Mouse (Mus musculus): ENCODE data around the gene Ccdc122.
"Not testable (repeated sequence)": the region's sequence is repeated elsewhere in the genome, so short reads cannot be mapped to it uniquely, and the experiment has no call there.

Ccdc122 gene

GRCm38 (mm10) chr14:77036226-77037046, at the start of gene Ccdc122, which contains the start of gene Lacc1:
Ccdc122 (plus strand) TSS chr14:77036772.
Lacc1 (minus strand) TSS chr14:77036904.
- DNase-seq (ENCODE audit: low read depth, low spot score): peak; percentile 57

- DNase-seq (ENCODE audit: low read depth, low spot score): not testable (repeated sequence)
Measured at GRCm38 (mm10) chr14:76990351-76990750, 46.2 kb upstream of the Ccdc122 start.

DNA sequence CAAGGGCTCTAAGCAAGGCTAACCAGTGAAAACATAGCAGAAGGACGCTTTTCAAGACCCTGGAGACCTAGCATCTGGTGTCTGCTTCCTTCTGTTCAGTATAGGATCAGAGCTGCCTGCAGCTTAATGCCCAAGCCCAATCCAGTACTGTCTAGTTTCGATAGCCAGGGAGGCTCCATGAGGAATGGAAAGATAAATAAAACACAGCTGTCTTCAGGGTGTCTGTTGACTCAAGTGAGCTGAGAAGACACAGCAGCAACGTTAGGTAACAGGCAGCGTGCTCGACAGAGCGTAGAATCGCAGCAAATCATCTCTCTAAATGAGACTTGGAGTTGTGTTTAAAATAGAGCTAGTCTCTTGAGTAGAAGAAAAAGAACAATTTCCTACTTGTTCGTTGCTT, 31.8 kb upstream of the Ccdc122 start:
- DNase-seq (ENCODE audit: low read depth, low spot score): no peak

- no peak for DNase-seq (ENCODE audit: low read depth, low spot score)
Measured at GRCm38 (mm10) chr14:77005566-77005965, 31.0 kb upstream of the Ccdc122 start.

- peak; percentile 45 for DNase-seq (ENCODE audit: low read depth, low spot score)
Measured at GRCm38 (mm10) chr14:77008238-77008637, 28.3 kb upstream of the Ccdc122 start.

- peak; percentile 57 for DNase-seq (ENCODE audit: low read depth, low spot score)
Measured at GRCm38 (mm10) chr14:77011804-77012203, 24.8 kb upstream of the Ccdc122 start.

- not testable (repeated sequence) for DNase-seq (ENCODE audit: low read depth, low spot score)
Measured at GRCm38 (mm10) chr14:77016783-77017182, 19.8 kb upstream of the Ccdc122 start.

DNA sequence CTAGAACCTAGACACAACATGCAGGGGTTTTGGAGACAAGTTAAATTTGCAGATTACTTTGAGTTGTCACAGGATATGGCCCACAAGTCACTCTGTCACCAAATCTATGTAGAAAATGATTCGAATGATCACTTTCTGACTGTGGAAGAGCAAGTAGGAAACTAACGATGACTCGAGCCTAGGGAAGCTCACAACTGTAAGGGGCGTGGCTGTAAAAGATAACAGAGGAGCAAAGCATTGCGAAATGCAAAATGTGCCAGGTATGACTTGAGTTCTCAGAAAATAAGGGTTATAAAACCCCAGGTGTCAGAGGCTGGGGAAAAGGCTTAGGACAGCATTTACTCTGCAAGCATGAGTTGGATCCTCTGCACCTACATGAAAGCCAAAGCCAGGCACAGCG, 19.4 kb upstream of the Ccdc122 start:
- no peak for DNase-seq (ENCODE audit: low read depth, low spot score)

- DNase-seq (ENCODE audit: low read depth, low spot score): no peak
Measured at GRCm38 (mm10) chr14:77024499-77024898, 12.1 kb upstream of the Ccdc122 start.

- no peak for DNase-seq (ENCODE audit: low read depth, low spot score)
Measured at GRCm38 (mm10) chr14:77029319-77030054, 7.1 kb upstream of the Ccdc122 start.

DNA sequence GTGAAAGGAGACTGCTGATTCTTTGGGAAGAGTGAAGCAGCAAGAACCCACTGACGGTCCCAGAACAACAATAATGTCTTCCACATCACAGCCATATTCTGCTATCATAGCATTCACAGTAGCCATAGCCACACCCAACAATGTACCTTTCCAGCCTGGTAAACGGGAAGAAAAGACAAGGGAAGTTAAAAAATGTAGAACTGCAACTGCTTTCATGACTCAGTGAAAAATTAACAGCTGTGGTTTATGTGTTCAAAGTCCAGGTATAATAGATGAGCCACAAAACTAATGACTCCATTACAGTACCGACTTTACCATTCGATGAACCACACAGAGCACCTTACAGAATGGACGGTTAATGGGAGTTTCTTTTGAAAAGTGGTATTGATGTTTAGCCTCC, 5.8 kb upstream of the Ccdc122 start:
- no peak for DNase-seq (ENCODE audit: low read depth, low spot score)

GRCm38 (mm10) chr14:77032433-77032832, 4.1 kb upstream of the Ccdc122 start:
- DNase-seq (ENCODE audit: low read depth, low spot score): no peak

GRCm38 (mm10) chr14:77033391-77033790, 3.2 kb upstream of the Ccdc122 start:
- DNase-seq (ENCODE audit: low read depth, low spot score): no peak

GRCm38 (mm10) chr14:77034175-77034915, 2.2 kb upstream of the Ccdc122 start:
- DNase-seq (ENCODE audit: low read depth, low spot score): no peak

DNA sequence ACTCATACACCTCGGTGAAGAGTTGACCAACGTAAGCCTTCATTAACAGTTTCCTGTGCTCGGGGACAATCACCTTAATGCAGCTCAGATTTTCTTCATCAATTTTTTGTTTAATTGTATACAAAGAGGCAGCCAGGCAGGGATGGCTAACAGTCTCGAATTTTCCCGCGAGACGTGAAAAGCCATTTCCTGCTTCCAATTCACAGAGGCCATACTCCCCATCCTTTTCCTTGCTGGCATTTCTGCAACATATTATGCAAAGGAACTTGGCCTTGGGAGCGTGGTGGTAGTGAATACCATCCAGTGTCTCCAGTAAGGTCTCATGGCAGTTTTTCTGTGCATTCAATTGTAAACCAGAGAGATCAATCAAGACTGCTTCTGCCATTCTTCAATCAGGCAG, 1.6 kb upstream of the Ccdc122 start:
- no peak for DNase-seq (ENCODE audit: low read depth, low spot score)

- no peak for DNase-seq (ENCODE audit: low read depth, low spot score)
Measured at GRCm38 (mm10) chr14:77037330-77037729, 758 bp downstream of the Ccdc122 start.

DNA sequence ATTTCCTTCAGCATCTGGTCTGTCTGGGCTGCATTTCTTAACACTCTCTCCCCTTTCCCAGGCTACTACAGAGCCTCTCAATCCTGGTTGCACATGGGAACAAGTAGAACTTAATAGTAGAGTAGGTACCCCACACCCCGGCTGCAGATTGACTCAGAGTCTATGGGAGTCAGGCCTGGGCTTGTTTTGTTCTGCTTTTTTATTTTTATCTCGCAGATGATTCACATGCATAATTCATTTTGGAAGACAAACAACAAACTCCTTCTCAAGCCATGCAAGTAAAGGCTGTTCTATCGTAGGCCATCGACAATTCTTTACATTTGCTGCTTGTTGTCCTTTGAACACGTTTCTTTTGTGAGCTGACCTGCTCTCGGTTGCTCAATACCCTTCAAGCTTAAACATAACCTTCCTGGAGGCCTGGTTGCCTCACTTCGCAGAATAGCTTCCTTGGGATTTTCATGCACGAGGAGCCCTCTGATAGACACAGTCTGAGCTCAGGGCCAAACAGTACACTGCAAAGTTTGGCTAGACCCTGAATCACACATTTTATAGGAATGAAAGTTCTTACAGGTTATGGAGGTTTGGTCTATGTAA, 1.4 kb downstream of the Ccdc122 start:
- no peak for DNase-seq (ENCODE audit: low read depth, low spot score)

- no peak for DNase-seq (ENCODE audit: low read depth, low spot score)
Measured at GRCm38 (mm10) chr14:77053288-77053687, 16.7 kb downstream of the Ccdc122 start.

- no peak for DNase-seq (ENCODE audit: low read depth, low spot score)
Measured at GRCm38 (mm10) chr14:77069361-77069760, 32.8 kb downstream of the Ccdc122 start.

- DNase-seq (ENCODE audit: low read depth, low spot score): no peak
Measured at GRCm38 (mm10) chr14:77081248-77081647, 44.7 kb downstream of the Ccdc122 start.

DNA sequence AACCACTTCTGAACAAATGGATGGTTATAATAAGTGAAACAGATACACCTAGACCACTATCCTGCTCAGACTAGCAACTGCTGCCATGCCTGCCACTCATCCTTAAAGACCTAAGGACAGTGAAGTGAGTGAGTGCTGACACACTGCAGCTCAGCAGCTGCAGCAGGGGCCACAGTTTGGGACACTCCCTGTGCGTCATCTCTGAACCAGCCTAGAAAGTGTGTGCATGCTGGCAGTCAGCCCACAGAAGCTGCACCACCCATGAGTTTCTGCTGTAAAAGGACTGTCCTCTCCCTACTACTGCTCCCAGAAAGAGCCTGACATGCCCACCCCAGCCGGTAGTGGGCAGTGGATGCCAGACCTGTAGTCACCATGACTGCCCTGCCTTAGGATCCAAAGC, 63.7 kb downstream of the Ccdc122 start:
- DNase-seq (ENCODE audit: low read depth, low spot score): no peak

DNA sequence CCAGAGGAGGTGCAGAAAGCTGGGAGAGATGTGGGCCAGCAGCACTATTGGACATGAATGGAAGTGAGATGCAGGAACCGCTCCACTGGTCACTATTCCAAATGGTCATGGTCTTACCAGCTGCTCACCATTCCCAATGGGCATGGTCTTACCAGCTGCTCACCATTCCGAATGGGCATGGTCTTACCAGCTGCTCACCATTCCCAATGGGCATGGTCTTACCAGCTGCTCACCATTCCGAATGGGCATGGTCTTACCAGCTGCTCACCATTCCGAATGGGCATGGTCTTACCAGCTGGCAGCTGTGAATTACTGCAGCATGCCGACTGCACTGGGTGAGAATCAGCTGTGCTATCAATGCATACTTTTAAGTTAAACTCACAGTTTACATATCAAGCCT, 74.0 kb downstream of the Ccdc122 start:
- not testable (repeated sequence) for DNase-seq (ENCODE audit: low read depth, low spot score)

Data from embryo, embryonic 11.5 days (tissue).